Mouse (Mus musculus) kidney, postnatal 10 days (tissue): ENCODE measurements around the gene Pitx3.
"Not testable (repeated sequence)": the region's sequence is repeated elsewhere in the genome, so short reads cannot be mapped to it uniquely, and the experiment has no call there.

Experiments used
- DNase-seq: peaks from one replicate; pipeline ENCODE4 v3.0.0; 2021; ENCODE audit warnings: mixed read lengths

Gene Pitx3

GRCm38 (mm10) chr19:46131694-46132525 lies 16.2 kb downstream of the Pitx3 start, which contains the start of gene Elovl3:
TSS of gene Elovl3 (plus strand) at chr19:46131897.
- DNase-seq: peak; percentile 52

GRCm38 (mm10) chr19:46131283-46131682 lies 16.8 kb downstream of the Pitx3 start:
- no peak for DNase-seq

GRCm38 (mm10) chr19:46129737-46130136 lies 18.4 kb downstream of the Pitx3 start:
- DNase-seq: not testable (repeated sequence)

- no peak for DNase-seq
These were observed 21.8 kb downstream of the Pitx3 start for GRCm38 (mm10) chr19:46126301-46126700.

GRCm38 (mm10) chr19:46124651-46125050 lies 23.5 kb downstream of the Pitx3 start:
- no peak for DNase-seq

GRCm38 (mm10) chr19:46123876-46124275 lies 24.2 kb downstream of the Pitx3 start:
- DNase-seq: no peak

- no peak for DNase-seq
These were observed 27.3 kb downstream of the Pitx3 start for GRCm38 (mm10) chr19:46120872-46121271.

GRCm38 (mm10) chr19:46119458-46119857 lies 28.7 kb downstream of the Pitx3 start:
- no peak for DNase-seq

- DNase-seq: no peak
These were observed 33.5 kb downstream of the Pitx3 start for GRCm38 (mm10) chr19:46114617-46115016.

GRCm38 (mm10) chr19:46110781-46111180 lies 37.3 kb downstream of the Pitx3 start:
- DNase-seq: no peak

GRCm38 (mm10) chr19:46110214-46110613 lies 37.9 kb downstream of the Pitx3 start:
- DNase-seq: no peak

- DNase-seq: no peak
These were observed 44.0 kb downstream of the Pitx3 start for GRCm38 (mm10) chr19:46104187-46104557.

- DNase-seq: no peak
These were observed 44.5 kb downstream of the Pitx3 start for GRCm38 (mm10) chr19:46103437-46104186.

GRCm38 (mm10) chr19:46099561-46099960 lies 48.6 kb downstream of the Pitx3 start:
- DNase-seq: no peak

GRCm38 (mm10) chr19:46096396-46096795 lies 51.7 kb downstream of the Pitx3 start:
- no peak for DNase-seq

- DNase-seq: no peak
These were observed 52.8 kb downstream of the Pitx3 start for GRCm38 (mm10) chr19:46095291-46095690.

GRCm38 (mm10) chr19:46094144-46094543 lies 54.0 kb downstream of the Pitx3 start:
- DNase-seq: no peak

GRCm38 (mm10) chr19:46091641-46092040 lies 56.5 kb downstream of the Pitx3 start:
- no peak for DNase-seq

- no peak for DNase-seq
These were observed 60.3 kb downstream of the Pitx3 start for GRCm38 (mm10) chr19:46087871-46088270.

GRCm38 (mm10) chr19:46086337-46086736 lies 61.8 kb downstream of the Pitx3 start:
- DNase-seq: peak; percentile 75
